Mouse (Mus musculus) cerebellum, adult 9-10 months (tissue): ENCODE measurements around the gene Pls3.
A peak's percentile ranks its signal among the peaks of the same experiment; 100 is the strongest.
"Not testable (repeated sequence)": the region's sequence is repeated elsewhere in the genome, so short reads cannot be mapped to it uniquely, and the experiment has no call there.

Experiments used
- DNase-seq: peaks from one replicate; pipeline ENCODE4 v3.0.0; 2022

Pls3 gene

DNA sequence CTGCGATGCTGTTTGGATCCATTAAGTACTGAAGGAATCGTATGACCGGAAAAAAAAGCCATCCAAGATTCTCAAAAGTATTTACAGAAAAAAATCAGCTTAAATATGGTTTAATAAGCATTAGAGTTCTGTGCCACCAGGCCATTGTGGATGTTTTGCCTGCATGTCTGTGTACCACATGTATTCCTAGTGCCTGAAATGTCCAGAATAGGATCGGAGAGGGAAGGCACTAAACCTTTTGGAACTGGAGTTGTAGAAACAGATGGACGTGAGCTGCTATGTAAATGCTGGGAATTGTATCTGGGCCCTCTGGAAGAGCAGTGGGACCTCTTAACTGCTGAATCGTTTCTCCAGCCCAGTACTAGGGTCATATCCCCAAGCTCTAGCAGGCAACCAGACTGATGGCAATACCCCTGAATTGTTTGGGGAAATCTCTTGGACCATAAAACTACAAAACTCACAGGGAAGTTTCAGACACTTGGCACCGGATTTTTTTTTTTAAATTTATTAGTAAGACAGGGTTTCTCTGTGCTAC lies 110.1 kb downstream of the Pls3 start:
- DNase-seq: no peak

DNA sequence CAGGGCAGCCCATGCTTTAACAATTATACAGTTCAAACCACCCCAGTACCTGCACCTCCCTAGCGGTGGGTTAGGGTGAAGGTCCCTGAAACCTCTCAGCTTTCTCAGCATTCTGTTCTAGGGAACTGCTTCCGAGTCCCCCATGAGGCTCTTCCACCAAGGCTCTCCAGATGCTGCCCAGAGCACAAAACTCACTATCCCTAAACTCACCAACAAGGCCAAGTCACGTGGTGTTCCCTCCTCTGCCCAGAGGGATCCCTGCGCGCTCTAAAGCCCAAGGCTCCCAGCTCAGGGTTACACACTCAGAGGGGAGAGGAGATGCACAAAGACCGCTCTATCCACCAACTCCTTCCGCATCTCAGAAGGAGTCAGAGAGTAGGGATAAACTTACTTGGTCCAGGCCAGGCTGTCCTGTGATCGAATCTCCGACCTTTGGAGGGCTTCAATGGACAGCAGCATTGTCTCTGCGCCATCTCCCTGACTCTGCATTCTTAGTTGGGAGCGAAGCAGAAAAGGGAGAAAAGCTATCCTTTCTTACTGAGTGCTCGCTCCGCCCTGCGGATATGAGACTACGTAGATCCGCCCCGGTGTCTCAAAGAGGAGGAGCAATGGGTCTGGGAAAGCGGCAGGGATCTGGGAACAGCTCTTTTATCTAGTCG lies 110.7 kb downstream of the Pls3 start:
- peak; percentile 71 for DNase-seq

DNA sequence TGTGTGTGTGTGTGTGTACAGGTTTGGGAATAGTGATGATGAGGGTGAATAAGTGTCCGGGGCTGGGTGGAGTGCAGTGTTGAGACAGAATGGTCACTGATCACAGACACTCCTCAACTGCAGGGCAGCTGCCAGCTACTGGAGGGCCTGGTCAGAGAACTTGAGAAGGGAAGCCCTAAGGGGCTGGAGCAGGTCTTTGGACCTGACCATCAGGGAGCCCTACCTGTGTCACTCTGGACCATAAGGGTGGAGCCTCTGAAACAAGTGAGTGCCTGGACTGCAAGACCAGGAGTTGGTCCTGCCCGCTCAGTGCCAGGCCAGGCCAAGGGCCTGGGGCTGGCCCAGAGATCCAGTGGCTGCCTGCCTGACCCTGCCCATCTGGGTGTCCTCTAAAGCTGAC lies 115.5 kb downstream of the Pls3 start:
- DNase-seq: peak; percentile 51

GRCm38 (mm10) chrX:75759036-75759435 lies 115.9 kb downstream of the Pls3 start:
- peak; percentile 89 for DNase-seq

DNA sequence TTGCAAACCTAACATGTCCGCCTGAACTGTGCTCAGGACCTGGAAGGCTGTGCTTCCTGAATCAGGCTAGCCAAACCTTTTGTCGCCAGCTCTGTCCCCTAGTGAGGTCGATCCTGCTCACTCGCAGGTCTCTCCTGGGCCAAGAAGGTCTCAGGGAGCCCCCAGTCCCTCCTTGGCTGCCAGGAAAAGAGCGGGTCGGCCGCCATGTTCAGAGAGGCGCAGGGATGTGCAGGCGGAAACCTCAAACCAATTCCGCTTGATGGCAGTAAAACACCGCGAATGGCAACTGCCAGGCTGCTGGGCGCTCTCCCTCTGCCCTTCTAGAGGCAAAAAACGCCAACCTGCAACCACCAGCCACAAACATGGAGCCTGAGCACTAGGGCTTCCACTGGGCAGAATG lies 117.0 kb downstream of the Pls3 start:
- peak; percentile 89 for DNase-seq

DNA sequence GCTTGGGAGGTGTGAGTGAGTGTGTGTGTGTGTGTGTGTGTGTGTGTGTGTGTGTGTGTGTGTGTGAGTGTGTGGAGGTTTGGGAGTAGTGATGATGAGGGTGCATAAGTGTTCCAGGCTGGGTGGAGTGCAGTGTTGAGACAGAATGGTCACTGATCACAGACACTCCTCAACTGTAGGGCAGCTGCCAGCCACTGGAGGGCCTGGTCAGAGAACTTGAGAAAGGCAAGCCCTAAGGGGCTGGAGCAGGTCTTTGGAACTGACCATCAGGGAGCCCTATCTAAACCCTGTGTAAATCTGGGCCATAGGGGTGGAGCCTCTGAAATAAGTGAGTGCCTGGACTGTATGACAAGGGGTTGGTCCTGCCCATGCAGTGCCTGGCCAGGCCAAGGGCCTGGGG lies 120.5 kb downstream of the Pls3 start:
- not testable (repeated sequence) for DNase-seq

GRCm38 (mm10) chrX:75750126-75750725 lies 124.8 kb downstream of the Pls3 start:
- DNase-seq: peak; percentile 83

GRCm38 (mm10) chrX:75749312-75749711 lies 125.7 kb downstream of the Pls3 start:
- DNase-seq: peak; percentile 89

GRCm38 (mm10) chrX:75744466-75744865 lies 130.5 kb downstream of the Pls3 start:
- DNase-seq: peak; percentile 89

DNA sequence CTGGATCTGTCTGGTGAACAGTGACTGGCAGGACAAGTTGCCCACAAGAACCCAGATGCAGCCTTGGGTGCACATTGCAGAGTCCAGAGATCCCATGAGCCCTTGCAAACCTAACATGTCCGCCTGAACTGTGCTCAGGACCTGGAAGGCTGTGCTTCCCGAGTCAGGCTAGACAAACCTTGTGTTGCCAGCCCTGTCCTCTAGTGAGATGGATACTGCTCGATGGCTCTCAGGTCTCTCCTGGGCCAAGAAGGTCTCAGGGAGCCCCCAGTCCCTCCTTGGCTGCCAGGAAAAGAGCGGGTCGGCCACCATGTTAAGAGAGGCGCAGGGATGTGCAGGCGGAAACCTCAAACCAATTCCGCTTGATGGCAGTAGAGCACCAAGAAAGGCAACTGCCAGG lies 135.5 kb downstream of the Pls3 start:
- peak; percentile 52 for DNase-seq
